Mouse (Mus musculus) olfactory bulb, adult 2 months (tissue): ENCODE measurements around the gene Med29.

Experiments
- CTCF ChIP-seq: fragments of 200-500 bp; IDR thresholded peaks from 2 replicates; pipeline ENCODE4 v1.5.1; 2012; ENCODE audit warnings: low read depth, mild to moderate bottlenecking, low read length, moderate library complexity; ENCODE audit not compliant: insufficient read depth
- POLR2A ChIP-seq: fragments of 200-500 bp; IDR thresholded peaks from 2 replicates; pipeline ENCODE4 v1.6.1; 2012; ENCODE audit warnings: mild to moderate bottlenecking, low read depth, low read length, moderate library complexity; ENCODE audit not compliant: insufficient read depth

- TF ChIP-seq CTCF (no peak), POLR2A (no peak)
These were observed 40.8 kb downstream of the Med29 start for GRCm38 (mm10) chr7:28351676-28352191.
